Mouse (Mus musculus) thymus, postnatal 36 days (tissue): ENCODE results near the gene Aldh4a1.

ENCODE experiments used
- DNase-seq, 2 experiments: peaks; one replicate each; pipeline ENCODE4 v3.0.0; 2022; ENCODE audit warnings: mixed read lengths in 2 of 2

The Aldh4a1 gene

DNA sequence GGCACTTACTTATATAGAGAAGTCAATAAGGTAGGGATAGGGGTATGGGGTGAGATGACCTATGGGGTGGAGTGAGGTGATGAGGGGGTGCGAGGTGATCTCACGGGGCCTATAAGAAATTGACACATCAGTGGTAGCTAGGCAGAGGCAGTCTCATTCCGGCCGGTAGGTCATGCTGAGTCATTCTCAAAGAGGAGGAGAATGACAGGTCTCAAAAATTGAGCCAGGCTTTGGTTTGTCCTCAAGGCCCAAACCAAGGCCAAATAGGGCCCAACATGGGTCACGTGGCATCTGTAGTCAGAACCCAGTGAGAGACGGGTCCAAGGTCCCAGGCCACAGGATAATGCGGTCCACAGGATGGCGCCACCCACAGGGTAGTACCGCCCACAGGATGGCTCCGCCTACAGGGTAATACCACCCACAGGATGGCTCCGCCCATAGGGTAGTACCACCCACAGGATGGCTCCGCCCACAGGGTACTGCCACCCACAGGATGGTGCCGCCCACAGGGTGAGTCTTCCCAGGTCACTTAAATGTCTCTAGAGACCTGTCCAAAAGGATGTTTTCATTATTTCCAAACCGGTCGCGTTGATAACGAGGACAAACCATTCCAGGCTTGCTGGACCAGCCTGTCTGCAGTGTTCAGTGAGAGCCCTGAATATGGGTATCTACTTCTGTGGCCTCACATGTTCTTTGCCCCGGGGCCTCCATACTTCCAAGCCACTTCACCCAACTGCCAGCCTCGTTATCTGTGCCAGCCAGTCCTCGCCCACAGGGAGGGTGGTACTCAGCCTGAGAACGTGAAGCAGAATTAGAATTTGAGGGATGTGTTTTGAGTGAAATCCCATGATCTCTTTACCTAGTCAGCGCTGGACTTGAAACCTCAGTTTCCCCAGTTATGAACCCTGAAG lies 61.3 kb downstream of the Aldh4a1 start:
- DNase-seq: peak in 1 of 2 experiments; percentile 17

DNA sequence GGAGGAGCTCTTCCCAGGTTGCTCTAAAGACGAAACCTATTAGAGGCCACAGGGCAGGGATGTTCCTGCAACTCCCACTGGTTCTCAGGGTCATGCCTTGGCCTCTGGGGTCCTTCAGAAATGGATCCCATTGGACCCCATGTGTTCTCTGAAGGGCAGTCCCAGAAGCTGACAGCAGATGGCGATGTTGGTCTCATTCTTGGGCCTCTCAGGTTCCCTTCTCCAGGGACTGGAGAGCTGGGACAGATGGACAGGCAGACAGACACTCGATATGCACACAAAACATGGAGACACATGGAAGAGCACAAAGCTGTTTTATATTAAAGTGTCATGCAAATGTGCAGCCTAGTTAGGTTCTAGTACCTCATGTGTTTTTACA lies 62.0 kb downstream of the Aldh4a1 start:
- peak; percentile 20 to 43 for DNase-seq

DNA sequence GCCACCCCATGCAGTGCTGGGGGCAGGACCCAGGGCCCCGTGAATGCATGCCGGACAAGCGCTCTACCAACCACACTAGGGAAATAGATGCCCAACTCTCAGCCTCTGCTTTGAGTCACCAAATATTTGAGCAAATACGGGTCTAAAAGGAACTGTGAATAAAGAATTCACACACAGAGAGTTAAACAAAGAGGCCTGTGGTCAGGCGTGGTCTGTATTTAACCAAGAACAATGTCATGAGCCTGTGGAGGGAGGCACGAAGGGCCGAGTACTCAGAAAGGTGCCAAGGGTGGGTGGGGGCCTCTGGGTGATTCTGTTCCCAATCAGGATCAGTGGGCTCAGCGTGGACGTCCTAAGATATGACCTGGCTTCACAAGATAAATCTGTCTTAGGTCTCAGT lies 65.4 kb downstream of the Aldh4a1 start:
- DNase-seq: no peak

DNA sequence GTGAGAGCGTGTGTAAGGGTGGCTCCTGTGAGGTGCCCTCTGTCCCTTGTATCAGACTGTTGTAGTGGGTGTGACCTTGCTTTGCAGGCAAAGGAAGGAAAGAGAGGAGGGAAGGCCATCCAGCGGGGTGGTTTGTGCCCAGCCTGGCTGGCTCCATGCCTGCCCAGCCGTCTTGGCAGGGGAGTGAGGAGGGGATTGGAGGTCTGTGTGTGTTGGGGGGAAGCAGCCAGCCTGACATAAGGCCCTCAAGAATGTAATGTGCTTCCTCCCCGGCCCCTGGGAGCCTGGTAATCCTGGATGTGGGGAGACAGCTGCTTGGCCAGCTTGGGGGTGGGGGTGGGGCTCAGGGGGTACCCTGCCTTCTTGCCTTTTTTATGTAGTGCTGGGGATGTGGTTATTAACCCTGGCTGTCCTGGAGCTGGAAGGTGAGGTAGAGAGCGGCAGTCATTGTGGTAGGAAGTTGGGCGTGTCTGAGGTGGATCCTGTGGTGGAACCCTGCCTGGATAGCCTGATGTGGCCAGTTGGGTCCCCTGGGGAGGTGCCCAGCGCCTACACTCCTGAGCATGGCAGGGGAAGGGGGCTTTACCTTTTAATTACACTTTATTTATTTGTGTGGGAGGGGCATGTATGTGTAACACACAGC lies 67.1 kb downstream of the Aldh4a1 start:
- DNase-seq: no peak

DNA sequence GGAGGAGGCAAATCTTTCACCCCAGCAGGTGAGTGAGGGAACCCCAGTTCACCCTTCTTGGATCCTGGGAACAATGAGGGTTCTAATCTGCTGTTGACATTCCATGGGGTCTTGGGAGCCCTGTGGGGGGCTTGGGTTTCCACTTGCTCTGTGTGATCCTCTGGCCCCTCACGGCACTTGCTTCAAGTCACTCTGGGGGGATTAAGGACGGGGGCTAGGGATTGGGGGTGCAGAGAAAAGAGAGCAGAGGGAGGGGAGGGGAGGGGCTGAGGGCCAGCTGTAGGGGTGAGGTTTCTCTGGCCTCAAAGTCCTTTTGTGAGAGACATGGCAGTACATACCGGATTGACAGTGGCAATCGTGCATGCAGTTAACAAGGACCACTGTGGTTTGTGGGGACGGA lies 70.6 kb downstream of the Aldh4a1 start:
- no peak for DNase-seq

DNA sequence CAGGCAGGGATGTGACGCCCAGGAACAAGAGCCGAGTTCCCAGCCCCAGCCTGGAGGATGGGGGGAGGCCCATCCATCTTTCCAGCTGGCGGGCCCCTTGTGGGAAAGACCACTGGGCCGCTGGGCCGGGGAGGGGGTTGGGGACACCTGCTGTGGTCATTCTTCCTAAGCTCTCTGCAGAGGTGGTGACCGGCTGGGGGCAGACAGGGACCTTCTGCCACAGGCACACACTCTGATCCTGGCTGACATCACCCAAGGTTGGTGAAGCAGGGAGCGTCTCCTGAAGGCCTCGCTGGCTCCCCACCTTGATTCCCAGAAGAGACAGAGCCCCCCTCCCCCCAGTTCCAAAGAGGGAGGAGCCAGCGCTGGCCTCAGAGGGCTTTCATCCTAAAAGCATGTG lies 75.1 kb downstream of the Aldh4a1 start:
- no peak for DNase-seq

DNA sequence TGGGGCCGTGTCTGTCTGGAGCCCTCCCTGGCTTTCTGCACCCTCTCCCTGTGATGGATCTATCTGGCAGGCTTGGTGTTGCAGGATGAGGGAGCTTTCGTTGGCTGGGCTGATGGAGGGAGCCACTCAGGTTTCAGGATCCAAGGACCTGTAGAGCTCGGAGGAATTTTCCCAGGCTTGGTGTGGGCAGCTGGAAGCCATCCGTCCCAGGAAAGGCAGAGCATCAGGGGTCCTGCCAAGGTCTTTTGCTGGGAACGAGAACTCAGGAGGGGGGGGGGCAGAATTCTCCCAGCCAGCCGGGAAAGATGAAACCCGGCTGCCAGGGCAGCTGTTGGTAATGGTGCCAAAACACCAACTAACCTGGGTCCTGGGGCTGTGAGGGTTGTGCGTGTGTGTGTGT lies 75.9 kb downstream of the Aldh4a1 start:
- no peak for DNase-seq
